Mouse (Mus musculus) ES-E14 (cell line): ENCODE measurements around the gene Tspan13. TPM values are rescaled to one million over a fixed set of nuclear protein-coding genes. Genes with fewer than 3 reads are reported as not detected.

ENCODE experiments used
- DNase-seq: peaks from one replicate; pipeline ENCODE4 v3.0.0-alpha.2; 2013; ENCODE audit warnings: low read depth, low spot score
- H3K27ac ChIP-seq: 2 replicates; pipeline ENCODE4 v1.5.1; 2012; ENCODE audit warnings: low read depth, mild to moderate bottlenecking, low read length, moderate library complexity, mixed read lengths; ENCODE audit not compliant: poor library complexity, insufficient read depth, severe bottlenecking
- H3K36me3 ChIP-seq: 2 replicates; pipeline ENCODE4 v1.6.1; 2012; ENCODE audit warnings: mild to moderate bottlenecking, low read length, moderate library complexity, mixed read lengths; ENCODE audit not compliant: control insufficient read depth, poor library complexity, insufficient read depth, severe bottlenecking
- H3K4me1 ChIP-seq, 2 experiments: fragments of 150-350 bp in 1 of 2; sonication (generic) in 1 of 2; 2 replicates each; pipeline ENCODE4 v1.6.1; 2012; ENCODE audit warnings: low read length in 2 of 2, mild to moderate bottlenecking in 1 of 2, mixed read lengths in 1 of 2; ENCODE audit not compliant: control insufficient read depth in 2 of 2, insufficient read depth in 2 of 2, poor library complexity in 1 of 2
- H3K4me3 ChIP-seq, 2 experiments: fragments of 150-350 bp in 1 of 2; sonication (generic) in 1 of 2; 2 replicates each; pipeline ENCODE4 v1.5.1; 2012; ENCODE audit warnings: low read length in 2 of 2, low read depth in 1 of 2, mild to moderate bottlenecking in 1 of 2, mixed read lengths in 1 of 2; ENCODE audit not compliant: insufficient read depth in 1 of 2, poor library complexity in 1 of 2, severe bottlenecking in 1 of 2
- H3K9ac ChIP-seq: 2 replicates; pipeline ENCODE4 v1.6.1; 2012; ENCODE audit warnings: low read depth, mild to moderate bottlenecking, low read length, mixed read lengths; ENCODE audit not compliant: poor library complexity, insufficient read depth, severe bottlenecking
- H3K9me3 ChIP-seq: fragments of 150-350 bp; sonication (generic); 2 replicates; pipeline ENCODE4 v1.6.1; 2012; ENCODE audit warnings: low read depth, mild to moderate bottlenecking, low read length; ENCODE audit not compliant: control insufficient read depth, insufficient read depth
- CHD2 ChIP-seq: IDR thresholded peaks from 2 replicates; pipeline ENCODE4 v1.6.1; 2014; ENCODE audit warnings: mild to moderate bottlenecking, low read depth, low read length, inconsistent platforms
- HCFC1 ChIP-seq: IDR thresholded peaks from 2 replicates; pipeline ENCODE4 v1.6.1; 2012; ENCODE audit warnings: low read length, inconsistent platforms, borderline replicate concordance; ENCODE audit not compliant: insufficient read depth
- MAFK ChIP-seq: IDR thresholded peaks from 2 replicates; pipeline ENCODE4 v1.6.1; 2014; ENCODE audit warnings: mild to moderate bottlenecking, low read depth, low read length, inconsistent platforms; ENCODE audit not compliant: insufficient read depth
- ZC3H11A ChIP-seq: IDR thresholded peaks from 2 replicates; pipeline ENCODE4 v1.6.1; 2012; ENCODE audit warnings: low read depth, mild to moderate bottlenecking, inconsistent platforms, low read length, borderline replicate concordance
- ZNF384 ChIP-seq: IDR thresholded peaks from 2 replicates; pipeline ENCODE4 v1.6.1; 2012; ENCODE audit warnings: low read depth, low read length, inconsistent platforms
- in situ Hi-C, 2 experiments: fragments of 600-800 bp; cut with MboI; formaldehyde crosslinking; loops; one replicate each; pipeline ENCODE4 v1.15.1; 2025; ENCODE audit warnings: low sequenced_read_pairs in 2 of 2, inconsistent platforms in 1 of 2; ENCODE audit not compliant: unreplicated experiment in 2 of 2
- total RNA-seq: library from RNA; depleted of rRNA; stranded (reverse); fragments of 300-350 nt; gene quantifications from 2 replicates; pipeline ENCODE4 v1.2.3, GENCODE M21; 2012

Tspan13 gene
- total RNA-seq, 1 experiment: 31.9 TPM

- no peak for TF ChIP-seq MAFK
- no peak for TF ChIP-seq ZC3H11A
- no peak for TF ChIP-seq ZNF384
- TF ChIP-seq CHD2: no peak
- no peak for TF ChIP-seq HCFC1
- H3K9ac ChIP-seq: no peak overlapping the region
- in situ Hi-C loops: no loop called here
- H3K4me3 ChIP-seq: no peak overlapping the region
- H3K4me1 ChIP-seq: peaks cover 0 to 2% of the 10 kb centered on the region in 2 experiments; a peak in 1 of 4 replicates
- DNase-seq: no peak
- no peaks in the 10 kb centered on the region for H3K36me3 ChIP-seq
- no peaks in the 10 kb centered on the region for H3K9me3 ChIP-seq
- no peak overlapping the region for H3K27ac ChIP-seq
These were observed 15.4 kb upstream of the Tspan13 start for GRCm38 (mm10) chr12:36057699-36058098.

- in situ Hi-C loops: no loop called here
- TF ChIP-seq CHD2: no peak
- Histone ChIP-seq H3K4me1 (peaks cover 0 to 2% of the 10 kb centered on the region in 2 experiments; a peak in 1 of 4 replicates), H3K9ac (no peak overlapping the region), H3K4me3 (no peak overlapping the region), H3K36me3 (no peaks in the 10 kb centered on the region), H3K27ac (no peak overlapping the region), H3K9me3 (no peaks in the 10 kb centered on the region)
- no peak for DNase-seq
These were observed 8.0 kb upstream of the Tspan13 start for GRCm38 (mm10) chr12:36050276-36050675.

DNA sequence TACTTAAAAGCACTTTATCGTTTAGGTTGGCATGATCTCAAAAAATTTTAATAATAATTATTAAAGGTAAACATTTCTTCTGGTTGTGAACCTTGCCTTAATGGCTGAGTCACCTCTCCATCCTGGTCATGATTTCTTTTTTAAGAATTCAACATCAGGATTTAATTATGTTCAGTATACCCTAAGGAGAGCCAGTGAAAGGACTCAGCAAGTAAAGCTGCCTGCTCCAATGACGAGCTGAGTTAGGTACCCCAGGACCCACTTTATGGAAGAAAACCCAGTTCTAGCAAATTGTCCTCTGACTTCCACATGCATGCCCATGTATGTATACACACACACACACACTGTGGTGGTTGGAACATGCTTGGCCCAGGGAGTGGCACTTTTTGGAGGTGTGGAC lies 5.3 kb upstream of the Tspan13 start:
- Histone ChIP-seq H3K9ac (no peak overlapping the region), H3K9me3 (no peaks in the 10 kb centered on the region), H3K4me1 (peaks cover 0 to 2% of the 10 kb centered on the region in 2 experiments; a peak in 1 of 4 replicates), H3K27ac (no peak overlapping the region), H3K4me3 (no peak overlapping the region), H3K36me3 (no peaks in the 10 kb centered on the region)
- in situ Hi-C loops: no loop called here
- DNase-seq: no peak
- TF ChIP-seq HCFC1 (no peak), MAFK (no peak), CHD2 (no peak), ZNF384 (no peak), ZC3H11A (no peak)

GRCm38 (mm10) chr12:36046196-36046595 lies 3.9 kb upstream of the Tspan13 start:
- TF ChIP-seq ZNF384 (no peak), HCFC1 (no peak), MAFK (no peak)
- H3K9me3 ChIP-seq: no peaks in the 10 kb centered on the region
- peaks cover 0 to 2% of the 10 kb centered on the region in 2 experiments; a peak in 1 of 4 replicates for H3K4me1 ChIP-seq
- H3K4me3 ChIP-seq: no peak overlapping the region
- in situ Hi-C loops: no loop called here
- H3K9ac ChIP-seq: no peak overlapping the region
- no peak for DNase-seq
- H3K36me3 ChIP-seq: no peaks in the 10 kb centered on the region
- no peak overlapping the region for H3K27ac ChIP-seq

- in situ Hi-C loops: no loop called here
- Histone ChIP-seq H3K4me3 (no peak overlapping the region), H3K4me1 (peaks cover 0 to 2% of the 10 kb centered on the region in 2 experiments; a peak in 1 of 4 replicates), H3K27ac (no peak overlapping the region), H3K36me3 (no peaks in the 10 kb centered on the region), H3K9ac (no peak overlapping the region), H3K9me3 (no peaks in the 10 kb centered on the region)
- no peak for DNase-seq
- TF ChIP-seq HCFC1 (no peak), CHD2 (no peak), MAFK (no peak), ZC3H11A (no peak), ZNF384 (no peak)
These were observed 2.4 kb upstream of the Tspan13 start for GRCm38 (mm10) chr12:36044691-36045090.
